ENCODE assay signal across 8 mouse cellular contexts in the genomic region with DNA sequence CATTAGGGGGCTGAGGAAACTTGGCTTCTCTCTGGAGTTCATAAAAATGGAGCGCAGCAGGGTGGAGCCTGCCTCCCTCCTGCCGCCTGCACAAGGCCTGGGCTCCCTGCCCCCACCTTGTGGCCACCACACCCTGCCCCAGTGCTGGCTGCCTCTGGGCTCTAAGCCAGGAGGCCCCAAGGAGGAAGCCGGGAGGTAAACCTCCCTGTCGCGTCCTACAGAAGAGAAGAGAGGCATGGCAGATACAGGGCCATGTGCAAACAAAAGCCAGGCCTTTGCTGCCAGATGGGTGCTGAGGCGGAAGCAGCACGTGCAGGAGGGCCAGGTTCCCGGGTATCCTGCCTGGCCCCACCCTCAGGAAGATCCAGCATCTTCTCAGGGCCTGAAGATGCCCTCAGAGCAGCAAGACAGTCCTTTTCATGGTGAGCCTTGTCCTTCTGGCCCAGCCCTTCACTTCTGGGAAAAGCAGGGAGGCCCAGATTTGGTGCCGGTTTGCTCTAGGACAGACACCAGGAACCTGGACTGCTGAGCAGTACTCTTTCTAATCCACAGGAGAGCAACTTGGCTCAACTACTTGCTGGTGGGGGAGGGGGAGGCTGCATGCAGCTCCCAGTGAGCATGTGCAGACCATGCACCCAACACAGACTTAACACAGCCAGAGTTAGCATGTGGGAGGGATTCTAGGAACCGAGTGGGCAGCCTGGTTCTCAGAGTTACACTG. TPM values are rescaled to one million over a fixed set of nuclear protein-coding genes. Genes with fewer than 3 reads are reported as not detected.
DNase-seq lines count a peak whose midpoint lies in the region; ATAC-seq lines count a peak whose summit lies in the region.

A gene (plus strand): TSS at position 158 of the 721 bp plus-strand sequence.

- peaks cover 95% of the 10 kb centered on the region for H3K4me1 ChIP-seq in limb, embryonic 13.5 days
- H3K4me1 ChIP-seq in midbrain, embryonic 14.5 days (ENCODE audit: control insufficient read depth, insufficient read depth, low read length): peaks cover 30% of the 10 kb centered on the region
- peaks cover 54% of the 10 kb centered on the region for H3K4me1 ChIP-seq in stomach, embryonic 15.5 days

- DNase-seq in frontal cortex, adult 2 months (ENCODE audit: extremely low spot score in 1 of 2, low spot score in 1 of 2): peak; percentile 58 to 70
- no peak for DNase-seq in frontal cortex, postnatal 25 days (ENCODE audit: low spot score in 2 of 2)
- DNase-seq in cerebellum, adult 8-10 months: peak; percentile 60
- peak; percentile 69 to 82 for DNase-seq in gastrocnemius, adult 8-10 months (ENCODE audit: low spot score in 2 of 2)
- peak; percentile 81 for DNase-seq in induced T-regulatory cell, adult 2 months (ENCODE audit: low read depth)
- peak; percentile 70 for DNase-seq in midbrain, embryonic 14.5 days

- peak within 1 kb of the TSS; percentile 64 for H3K9ac ChIP-seq in limb, embryonic 13.5 days
- H3K9ac ChIP-seq in midbrain, embryonic 14.5 days (replicated peaks; ENCODE audit: low read length): peak within 1 kb of the TSS; percentile 23; the same call in 1 of the 2 replicates
- H3K9ac ChIP-seq in stomach, embryonic 15.5 days: peak within 1 kb of the TSS; percentile 19; the same call in 1 of the 2 replicates

- peak; percentile 91 for ATAC-seq in limb, embryonic 13.5 days (ENCODE audit: low FRiP score, low read depth)
- peak; percentile 67 for ATAC-seq in midbrain, embryonic 14.5 days (ENCODE audit: low FRiP score, low TSS enrichment)
- peak; percentile 92 for ATAC-seq in stomach, embryonic 15.5 days (ENCODE audit: insufficient read depth, low FRiP score, low read depth)

- H3K27ac ChIP-seq in limb, embryonic 13.5 days: peak within 1 kb of the TSS; percentile 100
- peak within 1 kb of the TSS; percentile 81 for H3K27ac ChIP-seq in midbrain, embryonic 14.5 days (replicated peaks; ENCODE audit: low read depth, low read length)
- peak within 1 kb of the TSS; percentile 98 for H3K27ac ChIP-seq in stomach, embryonic 15.5 days

- peak within 1 kb of the TSS; percentile 64 for H3K4me2 ChIP-seq in limb, embryonic 13.5 days (replicated peaks)
- H3K4me2 ChIP-seq in midbrain, embryonic 14.5 days (ENCODE audit: low read length): peak within 1 kb of the TSS; percentile 3; the same call in 1 of the 2 replicates
- H3K4me2 ChIP-seq in stomach, embryonic 15.5 days: peak within 1 kb of the TSS; percentile 44

- no peaks in the 10 kb centered on the region for H3K9me3 ChIP-seq in limb, embryonic 13.5 days
- no peaks in the 10 kb centered on the region for H3K9me3 ChIP-seq in midbrain, embryonic 14.5 days (ENCODE audit: control insufficient read depth, low read length)
- no peaks in the 10 kb centered on the region for H3K9me3 ChIP-seq in stomach, embryonic 15.5 days

- peaks cover 83% of the 10 kb centered on the region for H3K36me3 ChIP-seq in limb, embryonic 13.5 days
- H3K36me3 ChIP-seq in midbrain, embryonic 14.5 days (ENCODE audit: control insufficient read depth, insufficient read depth, low read length): no peaks in the 10 kb centered on the region
- H3K36me3 ChIP-seq in stomach, embryonic 15.5 days: peaks cover 35% of the 10 kb centered on the region

- H3K4me3 ChIP-seq in limb, embryonic 13.5 days: peak within 1 kb of the TSS; percentile 29
- no peak within 1 kb of the TSS for H3K4me3 ChIP-seq in midbrain, embryonic 14.5 days (replicated peaks; ENCODE audit: low read depth, low read length)
- H3K4me3 ChIP-seq in stomach, embryonic 15.5 days (replicated peaks): peak within 1 kb of the TSS; percentile 17; the same call in 1 of the 2 replicates

- H3K27me3 ChIP-seq in limb, embryonic 13.5 days: no peaks in the 10 kb centered on the region
- no peaks in the 10 kb centered on the region for H3K27me3 ChIP-seq in midbrain, embryonic 14.5 days (ENCODE audit: control insufficient read depth, insufficient read depth, low read length)
- H3K27me3 ChIP-seq in stomach, embryonic 15.5 days (replicated peaks): no peaks in the 10 kb centered on the region

- WGBS in limb, embryonic 13.5 days: 3% methylated on average over 10 of the region's 10 CpGs
- 14% methylated on average over 10 of the region's 10 CpGs for WGBS in midbrain, embryonic 14.5 days
- WGBS in stomach, embryonic 15.5 days: 7% methylated on average over 10 of the region's 10 CpGs

RNA-seq across cellular contexts. Expression of the gene that starts here (rescaled TPM):
- 0.36 TPM in 1 of 2 replicates, not detected in the other for polyA plus RNA-seq in frontal cortex, adult 2 months (2012; rRNA removed)
- under 1 TPM in 3 of 4 experiments, not detected in 1; 0.43 to 0.56 (median 0.48) TPM for total RNA-seq in gastrocnemius, adult 8-10 months (2022)
- polyA plus RNA-seq in limb, embryonic 13.5 days (2015; fragmentation: Nextera tagmentation; extraction: Ambion mirVana): 7.1 and 9.8 TPM in 2 replicates
- 0.67 and 0.91 TPM in 2 replicates for polyA plus RNA-seq in midbrain, embryonic 14.5 days (2014; fragmentation: Nextera tagmentation; extraction: Ambion mirVana)
- 3.5 and 4.1 TPM in 2 replicates for polyA plus RNA-seq in stomach, embryonic 15.5 days (2015; fragmentation: Nextera tagmentation; extraction: Ambion mirVana)

Comparison
In these comparisons a context has a peak if more than half of its experiments do, and no peak if none do; other contexts are left out.
1. Peak in DNase-seq in frontal cortex, adult 2 months; RNA of the gene not detected or under 1 TPM.
2. Peak in DNase-seq in gastrocnemius, adult 8-10 months; RNA of the gene not detected or under 1 TPM.
3. Peak in DNase-seq, ATAC-seq, H3K27ac ChIP-seq, H3K9ac ChIP-seq and H3K4me2 ChIP-seq in midbrain, embryonic 14.5 days; RNA of the gene not detected or under 1 TPM.
4. DNase-seq: peak in cerebellum, adult 8-10 months (single experiment) and induced T-regulatory cell, adult 2 months (single experiment); none in frontal cortex, postnatal 25 days (0 of 2).
5. H3K4me2 ChIP-seq: peak in every context shown above with its lines; median percentile 64 in limb, embryonic 13.5 days; 44 in stomach, embryonic 15.5 days; 3 in midbrain, embryonic 14.5 days.
6. Peak in every context shown above with its lines, with median percentiles within 50 percentile points of each other: ATAC-seq, H3K27ac ChIP-seq and H3K9ac ChIP-seq.